Mouse (Mus musculus) adrenal gland, adult (tissue): Measurements from ENCODE around the gene Kcnn1.
A peak's percentile ranks its signal among the peaks of the same experiment; 100 is the strongest.
"Not testable (repeated sequence)": the region's sequence is repeated elsewhere in the genome, so short reads cannot be mapped to it uniquely, and the experiment has no call there.

ENCODE experiments used
- DNase-seq, 2 experiments: peaks; one replicate each; pipeline ENCODE4 v3.0.0; 2022 to 2023; ENCODE audit warnings: low spot score in 1 of 2; ENCODE audit not compliant: inconsistent age in 2 of 2

Gene Kcnn1

DNA sequence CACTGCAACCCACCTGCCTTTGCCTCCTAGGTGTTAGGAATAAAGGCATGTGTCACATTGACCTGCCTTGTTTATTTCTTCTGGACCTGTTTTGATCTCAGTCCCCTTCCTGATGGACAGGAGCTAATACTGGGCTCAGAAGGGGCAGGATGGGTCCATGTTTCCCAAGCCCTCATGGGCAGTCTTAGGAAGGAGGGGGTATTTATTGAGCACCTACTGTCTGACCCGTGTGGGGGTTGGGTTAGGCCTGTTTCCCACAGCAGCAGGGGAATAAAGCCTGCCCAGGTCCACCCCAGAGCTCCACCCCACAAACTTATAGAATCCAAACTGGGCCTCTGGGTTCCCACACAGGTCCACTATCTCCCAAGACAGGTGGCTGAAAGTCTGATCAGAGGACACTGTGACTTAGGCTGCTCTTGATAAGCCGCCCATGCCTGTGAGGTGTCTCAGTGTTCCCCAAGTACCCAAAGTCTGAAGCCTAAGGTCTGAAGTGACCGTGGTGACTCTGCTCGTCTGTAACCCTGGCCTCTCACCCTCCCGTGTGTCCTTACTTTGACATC lies 19.8 kb downstream of the Kcnn1 start:
- DNase-seq = no peak

DNA sequence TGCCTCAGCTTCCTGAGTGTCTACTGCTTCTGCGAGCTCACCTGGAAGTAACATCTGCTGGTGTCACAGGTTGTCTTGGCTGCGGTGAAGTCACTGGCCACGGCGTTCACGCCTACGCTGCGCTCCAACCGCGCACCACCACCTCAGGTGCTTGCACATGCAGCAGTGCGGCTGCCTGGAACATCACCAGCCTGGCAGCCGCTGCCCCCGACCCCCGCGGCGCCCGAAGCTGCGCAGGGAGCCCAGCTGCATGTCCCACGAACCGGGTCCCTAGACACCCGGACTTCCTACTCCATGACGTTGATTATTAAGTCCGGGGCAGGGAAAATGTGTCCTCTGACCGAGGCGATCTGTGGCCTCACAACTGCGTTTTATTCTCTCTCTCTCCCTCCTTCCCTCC lies 20.6 kb downstream of the Kcnn1 start:
- DNase-seq = no peak

DNA sequence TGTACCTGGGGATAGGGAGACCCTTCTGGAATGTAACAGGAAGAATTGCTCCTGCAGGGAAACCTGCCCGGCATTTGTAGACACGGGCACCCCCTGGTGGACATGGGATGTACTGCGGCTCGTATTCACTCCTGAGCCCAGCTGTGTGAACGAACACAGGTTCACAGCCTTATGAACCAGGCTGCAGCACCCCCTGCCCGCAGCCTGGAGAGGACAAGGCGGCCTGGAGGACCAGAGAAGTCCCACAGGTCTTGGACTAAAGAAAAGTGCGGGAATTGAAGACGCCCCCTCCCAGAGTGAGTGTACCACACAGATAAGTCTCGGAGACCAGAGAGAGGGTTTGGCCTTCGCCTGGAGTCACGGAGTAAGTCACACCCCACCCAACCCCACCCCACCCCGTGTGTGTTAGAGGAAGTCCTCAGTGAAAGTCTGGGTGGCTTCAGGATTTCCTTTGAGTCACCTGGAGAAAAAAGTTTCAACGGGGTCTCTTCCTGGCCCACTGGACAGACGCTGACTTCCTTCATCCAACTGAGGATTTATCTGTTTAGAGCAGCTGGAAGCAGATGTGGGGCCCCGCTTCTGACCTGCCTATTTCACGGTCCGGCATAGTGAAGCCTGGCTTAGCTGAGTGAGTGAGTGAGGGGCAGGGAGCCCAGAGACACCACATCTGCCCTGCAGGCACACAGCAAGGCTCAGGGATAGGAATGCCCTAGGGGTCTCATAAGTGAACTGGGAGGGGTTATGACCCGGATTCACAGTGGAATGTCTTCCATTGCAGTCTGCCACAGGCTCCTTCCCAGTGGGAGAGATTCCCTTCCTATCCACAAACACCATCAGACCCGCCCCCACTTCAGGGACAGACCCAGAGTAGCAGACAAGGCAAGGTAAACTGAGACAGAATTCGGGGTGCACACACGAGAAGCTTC lies 21.6 kb downstream of the Kcnn1 start:
- peak; percentile 87 to 97 for DNase-seq

DNA sequence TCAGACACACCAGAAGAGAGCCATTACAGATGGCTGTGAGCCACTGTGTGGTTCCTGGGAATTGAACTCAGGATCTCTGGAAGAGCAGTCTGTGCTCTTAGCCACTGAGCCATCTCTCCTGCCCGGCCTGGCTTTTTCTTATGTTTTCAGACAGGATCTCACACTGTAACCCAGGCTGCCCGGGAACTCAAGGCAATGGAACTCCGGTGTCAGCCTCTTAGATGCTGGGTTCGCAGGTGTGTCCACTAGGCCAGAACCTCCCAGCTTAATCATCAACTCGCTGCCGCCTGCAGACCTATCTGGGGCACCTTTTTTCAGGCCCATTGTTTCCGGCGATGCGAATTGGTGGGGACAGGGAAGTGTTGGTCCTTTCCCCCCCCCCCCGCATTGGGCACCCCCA lies 22.5 kb downstream of the Kcnn1 start:
- peak in 1 of 2 experiments; percentile 61 for DNase-seq

DNA sequence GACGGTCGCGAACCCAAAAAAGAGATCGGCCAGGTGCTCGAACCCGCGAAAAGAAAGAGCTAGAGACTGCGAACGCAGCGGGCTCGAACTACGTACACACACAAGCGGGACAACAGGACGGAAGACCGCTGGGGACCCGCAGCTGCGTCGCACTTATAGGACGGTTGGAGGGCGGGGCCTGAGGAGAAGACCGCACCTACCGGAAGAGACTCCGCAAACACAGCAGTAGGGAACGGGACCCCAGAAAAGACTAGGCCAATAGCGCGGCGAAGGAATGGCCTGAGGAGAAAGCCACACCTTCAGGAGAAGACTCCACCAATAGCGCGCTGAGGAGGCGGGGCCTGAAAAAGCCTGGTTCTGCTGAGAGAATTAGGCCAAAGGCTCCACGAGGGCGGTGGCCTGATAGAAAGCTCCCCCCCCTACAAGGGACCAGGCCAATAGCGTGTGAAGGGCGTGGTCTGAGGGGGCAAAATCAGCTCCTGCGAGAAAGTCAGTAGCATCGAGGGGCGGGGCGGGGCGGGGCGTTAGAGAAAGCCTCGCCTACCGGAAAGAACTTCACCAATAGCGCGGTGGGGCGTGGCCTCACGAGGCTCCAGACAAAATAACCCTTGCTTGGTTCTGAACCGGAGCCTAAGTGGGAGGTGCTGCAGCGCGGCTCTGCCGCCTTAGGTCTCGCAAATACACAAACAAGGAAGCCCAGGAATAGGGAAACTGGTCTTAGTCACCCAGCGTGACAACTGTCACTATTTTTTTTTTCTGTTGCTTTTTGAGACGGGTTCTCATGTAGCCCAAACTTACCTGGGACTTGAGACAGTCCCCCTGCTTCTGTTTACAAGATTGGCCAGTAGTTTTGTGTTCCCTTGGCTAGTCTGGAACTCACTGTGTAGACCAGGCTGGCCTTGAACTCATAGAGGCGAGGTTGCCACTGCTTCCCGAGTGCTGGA lies 23.4 kb downstream of the Kcnn1 start, which contains the start of gene Arrdc2:
Gene Arrdc2, minus strand, starts transcription at position 313 of the 944 bp plus-strand sequence.
- DNase-seq = peak; percentile 99 to 100

DNA sequence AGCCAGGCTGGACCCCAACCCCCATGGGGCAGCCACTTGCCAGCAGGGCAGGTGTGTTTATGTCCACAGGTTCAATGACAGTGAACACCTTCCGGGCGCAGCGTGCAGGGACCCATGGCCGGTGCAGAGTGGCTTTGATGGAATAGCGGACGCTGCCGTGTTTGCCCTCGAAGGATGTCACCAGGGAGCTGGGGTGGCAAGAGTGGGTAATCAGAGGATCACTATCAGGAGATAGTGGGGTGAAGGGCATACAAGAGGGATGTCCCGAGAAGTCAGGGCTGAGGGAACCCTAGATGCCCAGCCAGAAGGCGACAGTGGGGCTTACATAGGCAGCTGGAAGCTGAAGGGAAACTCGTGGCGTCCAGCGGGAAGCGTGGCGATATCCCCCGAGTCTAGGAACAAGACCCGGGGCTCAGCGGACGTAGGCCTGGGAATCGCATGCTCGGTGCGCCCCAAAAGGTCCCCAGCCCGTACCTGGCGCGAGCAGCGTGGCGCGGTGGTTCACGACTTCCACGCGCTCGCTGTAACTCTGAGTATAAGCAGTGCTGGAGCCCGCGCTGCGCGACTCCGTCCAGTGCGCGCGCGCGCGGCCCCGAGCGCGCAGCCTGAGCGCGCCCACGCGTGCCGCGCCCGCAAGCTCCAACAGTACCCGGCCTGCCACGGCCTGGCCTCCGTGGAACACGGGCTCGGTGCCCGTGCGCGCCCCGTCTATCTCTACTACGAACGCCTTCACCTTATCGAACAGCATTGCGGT lies 24.2 kb downstream of the Kcnn1 start:
- DNase-seq = no peak

DNA sequence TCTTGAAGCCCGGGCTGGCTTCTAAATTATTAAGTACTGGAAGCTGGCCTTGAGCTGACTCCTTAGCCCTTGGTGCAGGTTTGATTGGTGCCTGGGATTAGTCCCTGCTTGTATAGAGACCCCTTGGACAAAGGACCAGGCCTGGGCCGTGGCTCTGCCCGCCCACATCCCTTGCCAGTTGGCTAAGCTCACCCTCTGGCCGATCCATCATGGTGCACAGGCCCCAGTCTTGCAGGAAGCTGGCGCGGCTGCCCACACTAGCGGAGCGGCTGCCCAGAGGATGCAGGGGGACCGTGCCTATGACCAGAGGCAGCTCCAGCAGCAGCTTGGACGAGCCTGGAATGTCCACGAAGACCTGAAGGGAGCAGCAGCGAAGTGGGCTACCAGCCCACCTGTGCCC lies 26.4 kb downstream of the Kcnn1 start:
- DNase-seq = no peak

DNA sequence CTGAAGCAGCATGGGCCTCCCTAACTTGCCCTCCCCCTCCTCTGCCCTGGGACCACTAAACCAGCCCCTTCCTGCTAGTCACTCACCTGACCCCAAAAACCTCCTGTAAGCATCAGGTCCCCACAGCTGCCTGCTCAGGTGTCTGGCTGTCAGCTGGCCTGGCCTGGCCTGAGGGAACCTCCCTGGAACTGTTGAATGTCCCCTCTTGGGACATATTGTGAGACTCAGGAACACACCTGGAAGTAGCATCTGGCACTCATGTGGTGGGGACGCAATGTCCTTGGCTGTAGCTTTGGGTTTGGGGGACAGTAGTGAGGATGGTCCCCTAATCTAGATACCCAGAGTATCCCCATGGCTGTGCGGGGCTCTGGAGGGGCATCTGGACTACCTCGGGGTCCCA lies 29.0 kb downstream of the Kcnn1 start:
- no peak for DNase-seq

DNA sequence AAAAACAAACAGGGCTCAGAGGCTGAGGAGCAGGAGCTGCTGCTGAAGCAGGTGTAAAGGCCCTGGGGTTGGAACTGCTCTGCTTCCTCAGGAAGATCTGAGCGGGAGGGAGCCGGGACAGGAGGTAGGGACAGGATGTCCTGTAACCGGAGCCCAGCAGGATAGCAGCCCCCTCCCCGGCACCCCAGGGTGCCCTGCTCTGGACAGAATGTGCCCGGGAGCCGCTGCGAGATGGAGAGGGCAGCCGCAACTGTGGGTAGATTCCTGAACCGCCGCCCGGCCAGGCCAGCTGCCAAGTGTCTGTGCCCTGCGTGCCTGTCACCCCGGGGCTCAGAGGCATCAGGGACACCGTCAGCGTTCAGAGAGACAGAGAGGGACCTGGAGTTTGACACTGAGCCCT lies 29.5 kb downstream of the Kcnn1 start:
- DNase-seq = peak; percentile 82 to 83

DNA sequence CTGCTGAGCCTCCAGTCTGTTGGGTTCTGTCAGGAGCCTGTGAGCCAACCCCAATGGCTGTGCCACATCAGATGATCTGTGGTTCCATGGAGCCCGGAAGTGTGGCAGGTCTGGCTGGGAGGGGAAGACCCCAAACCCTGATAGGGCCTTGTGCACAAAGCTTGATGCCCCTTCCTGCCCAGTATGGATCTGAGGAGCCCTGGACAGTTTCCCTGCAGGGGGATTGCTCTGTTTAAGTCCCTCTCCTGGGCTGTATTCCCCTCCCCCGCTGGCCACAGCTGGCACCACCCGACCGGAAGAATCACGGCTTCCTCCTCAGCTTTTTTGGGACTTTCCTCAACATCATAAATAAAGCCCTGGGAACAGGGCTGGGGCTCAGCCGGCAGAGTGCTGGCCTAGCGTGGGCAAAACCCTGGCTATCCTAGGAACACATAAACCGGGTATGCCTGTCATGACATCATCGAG lies 30.0 kb downstream of the Kcnn1 start:
- peak; percentile 59 to 72 for DNase-seq

DNA sequence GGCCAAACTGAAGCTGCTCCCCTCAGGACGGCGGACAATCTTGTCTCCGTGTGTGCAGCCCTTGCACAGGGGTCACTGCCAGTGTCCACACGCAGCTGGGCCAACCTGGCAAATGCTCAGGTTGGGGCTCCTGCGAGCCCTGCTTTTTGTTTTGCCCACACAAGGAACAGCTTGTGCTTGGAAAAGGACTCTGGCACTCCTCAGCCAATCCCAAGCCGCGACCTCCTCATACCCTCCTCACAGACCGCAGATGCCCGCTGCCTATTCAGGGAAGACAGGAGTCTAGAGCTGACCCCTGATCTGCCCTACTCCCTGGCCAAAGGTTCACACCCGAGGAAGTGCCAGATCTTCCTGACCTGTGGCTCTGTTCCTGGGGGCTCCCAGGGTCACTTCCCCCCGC lies 30.7 kb downstream of the Kcnn1 start:
- DNase-seq = no peak

DNA sequence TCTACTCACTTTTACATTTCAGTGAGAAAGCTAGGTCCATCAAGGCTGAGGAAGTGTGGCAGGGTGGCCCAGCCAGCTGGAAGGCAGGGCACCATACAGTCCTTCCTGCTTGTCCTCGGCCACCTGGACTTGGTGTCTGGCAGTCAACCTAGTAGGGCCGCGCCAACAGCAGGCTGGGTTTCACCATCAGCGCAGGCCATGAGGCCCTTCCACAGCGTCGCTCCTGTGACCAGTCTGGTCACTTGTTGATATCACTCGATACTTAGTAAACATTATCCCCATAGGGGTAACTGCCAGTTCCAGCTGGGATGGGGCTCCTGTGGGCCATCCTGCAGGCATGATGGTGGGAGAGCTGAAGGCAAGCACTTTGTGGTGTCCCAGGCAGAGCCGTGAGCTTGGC lies 31.5 kb downstream of the Kcnn1 start:
- DNase-seq = no peak

DNA sequence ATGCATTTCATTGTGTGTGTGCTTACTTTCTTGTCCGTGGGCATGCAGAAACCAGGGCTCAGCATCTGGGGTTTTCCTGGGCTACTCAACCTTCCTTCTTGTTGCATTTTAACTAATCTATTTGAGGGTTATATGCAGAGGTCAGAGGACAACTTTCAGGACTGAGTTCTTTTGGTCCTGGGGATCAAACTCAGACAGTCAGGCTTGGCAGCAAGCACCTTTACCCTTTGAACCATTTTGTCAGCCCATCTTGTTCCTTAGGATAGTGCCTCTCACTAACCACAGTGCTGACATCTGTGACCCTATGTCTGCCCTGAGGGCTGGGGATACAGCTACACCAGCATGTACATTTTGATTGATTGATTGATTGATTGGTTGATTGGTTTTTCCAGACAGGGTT lies 35.3 kb downstream of the Kcnn1 start:
- no peak for DNase-seq

DNA sequence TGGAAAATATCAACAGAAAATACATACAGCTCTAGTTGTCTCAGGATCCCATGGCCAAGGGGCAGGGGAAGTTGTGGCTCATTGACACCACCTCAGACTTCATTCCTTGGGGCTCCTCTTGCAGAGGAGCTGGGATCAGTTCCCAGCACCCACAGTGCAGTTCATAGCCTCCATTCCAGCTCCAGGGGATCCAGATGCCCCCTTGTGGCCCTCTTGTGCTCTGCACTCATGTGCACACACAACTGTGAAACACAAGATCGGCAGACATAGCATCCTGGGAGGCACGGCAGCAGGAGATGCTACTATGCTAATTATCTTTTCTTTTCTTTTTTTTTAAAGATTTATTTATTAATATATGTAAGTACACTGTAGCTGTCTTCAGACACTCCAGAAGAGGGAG lies 36.0 kb downstream of the Kcnn1 start:
- no peak for DNase-seq

DNA sequence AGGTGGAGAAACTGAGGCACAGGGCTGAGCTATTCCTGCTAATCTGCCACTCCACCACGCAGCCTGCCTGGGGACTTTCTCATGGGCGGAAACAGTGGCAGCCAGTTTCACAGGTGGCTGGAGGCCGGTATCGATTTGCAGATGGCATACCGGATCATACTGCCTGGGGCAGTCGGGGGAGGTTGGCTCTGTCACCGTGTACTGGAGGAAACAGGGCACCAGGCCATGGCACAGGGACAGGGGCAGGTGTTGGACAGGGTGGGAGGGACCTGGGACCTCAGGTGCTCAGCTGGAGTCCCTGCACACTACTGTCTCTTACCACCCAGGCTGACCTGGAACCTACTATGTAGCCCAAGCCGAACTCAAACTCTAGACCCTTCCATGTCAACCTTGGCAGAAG lies 37.2 kb downstream of the Kcnn1 start:
- no peak for DNase-seq

DNA sequence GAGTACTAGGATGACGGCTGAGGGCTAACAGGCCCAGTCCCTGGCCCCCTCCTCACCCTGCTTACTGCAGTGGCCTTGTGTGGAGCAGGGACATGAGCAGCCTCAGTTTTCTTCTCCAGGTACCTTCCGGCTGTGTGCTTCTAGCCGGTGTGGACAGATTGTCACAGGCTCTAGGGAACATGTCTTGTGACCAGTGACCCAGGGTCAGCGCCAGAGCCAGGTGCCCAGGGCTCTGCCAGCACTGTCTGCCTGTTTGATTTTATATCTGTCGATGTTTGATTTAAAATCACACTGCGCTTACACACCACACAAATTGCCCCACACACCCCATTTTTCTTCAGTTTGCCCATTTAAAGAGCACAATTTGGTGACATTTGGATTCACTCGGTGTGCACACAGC lies 39.3 kb downstream of the Kcnn1 start:
- DNase-seq = no peak

DNA sequence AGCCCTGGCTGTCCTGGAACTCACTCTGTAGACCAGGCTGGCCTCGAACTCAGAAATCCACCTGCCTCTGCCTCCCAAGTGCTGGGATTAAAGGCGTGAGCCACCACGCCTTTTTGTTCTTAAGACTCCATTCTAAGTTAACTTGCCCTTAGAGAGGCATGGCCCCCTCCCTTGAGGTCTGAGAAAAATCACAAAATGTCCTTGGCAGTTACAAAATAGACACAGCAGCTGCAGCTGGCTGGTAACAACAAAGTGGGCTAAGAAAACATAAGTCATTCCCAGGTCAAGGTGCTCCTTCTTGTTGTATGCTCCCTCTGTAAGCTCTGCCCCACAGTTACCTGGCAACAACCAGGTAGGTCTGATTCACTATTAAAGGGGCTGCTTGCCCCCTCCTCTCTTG lies 40.5 kb downstream of the Kcnn1 start:
- DNase-seq = not testable (repeated sequence)

DNA sequence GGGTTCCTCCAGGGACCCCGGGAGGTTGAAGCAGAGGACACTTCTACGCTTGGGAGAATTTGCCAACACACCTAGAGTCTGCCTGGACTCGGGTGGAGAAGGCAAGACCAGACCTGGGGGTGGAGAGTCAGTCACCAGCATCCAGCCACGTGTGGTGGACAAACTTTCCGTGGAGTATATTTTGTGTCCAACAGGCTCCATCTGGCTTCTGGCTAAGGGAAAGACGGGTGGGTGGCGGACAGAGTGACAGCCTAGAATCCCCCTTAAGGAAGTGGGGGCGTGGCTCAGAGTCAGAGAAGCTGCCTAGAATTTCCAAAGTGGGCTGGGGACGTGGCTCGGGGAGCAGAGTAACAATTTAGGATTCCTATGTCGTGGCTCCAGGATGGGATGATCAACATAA lies 41.1 kb downstream of the Kcnn1 start:
- DNase-seq = no peak

DNA sequence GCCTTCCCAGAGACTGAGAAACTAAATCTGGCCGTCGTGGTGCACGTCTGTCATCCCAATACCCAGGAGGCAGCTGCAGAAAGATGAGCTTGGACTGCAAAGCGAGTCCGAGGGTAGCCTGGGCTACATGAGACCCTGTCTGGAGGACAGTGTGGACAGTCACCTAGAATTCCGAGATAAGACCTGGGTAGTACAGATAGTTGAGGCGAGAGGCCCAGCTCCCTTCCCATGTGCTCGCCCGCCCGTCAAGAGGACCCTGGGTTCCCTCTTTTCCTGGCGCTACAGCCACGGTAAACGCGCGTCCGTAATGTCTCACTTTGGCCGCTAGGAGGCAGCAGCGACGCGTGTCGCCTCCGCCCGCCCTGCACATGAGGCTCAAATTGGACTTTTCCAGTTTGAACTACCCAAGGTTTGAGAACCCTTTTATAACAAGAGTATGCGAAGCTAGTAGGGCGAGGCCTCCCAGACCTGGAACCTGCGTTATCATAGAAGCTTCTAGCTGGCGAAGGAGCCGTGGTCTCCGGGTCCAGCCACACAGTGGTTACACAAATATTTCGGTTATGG lies 41.6 kb downstream of the Kcnn1 start:
- peak; percentile 66 to 88 for DNase-seq
